Mouse (Mus musculus): ENCODE results near the gene Glycam1. TPM values are rescaled to one million over a fixed set of nuclear protein-coding genes. Genes with fewer than 3 reads are reported as not detected.
A peak's percentile ranks its signal among the peaks of the same experiment; 100 is the strongest.

The Glycam1 gene
- polyA plus RNA-seq, 1 experiment from 2014 or later, result not detected

- Histone ChIP-seq H3K27ac (no peak overlapping the region; the same call in 1 of the 2 replicates), H3K9ac (peak overlapping the region; percentile 46; the same call in 1 of the 2 replicates)
Observed at GRCm38 (mm10) chr15:103514119-103514518, 50.8 kb downstream of the Glycam1 start.

GRCm38 (mm10) chr15:103513621-103514031 is 51.3 kb downstream of the Glycam1 start:
- Histone ChIP-seq H3K9me3 (no peaks in the 10 kb centered on the region), H3K27me3 (peaks cover 22% of the 10 kb centered on the region; the same call in 1 of the 2 replicates), H3K27ac (no peak overlapping the region; the same call in 1 of the 2 replicates), H3K4me1 (peaks cover 21% of the 10 kb centered on the region), H3K4me2 (replicated peaks) (peak overlapping the region; percentile 63), H3K4me3 (peak overlapping the region; percentile 39), H3K36me3 (no peaks in the 10 kb centered on the region), H3K9ac (peak overlapping the region; percentile 46; the same call in 1 of the 2 replicates)
- 0 out of 2 replicates have a peak, but pooled peaks have one; percentile 11 for ATAC-seq (ENCODE audit: low FRiP score, low read depth)
- 5% methylated on average over 7 of the region's 7 CpGs for WGBS

More at GRCm38 (mm10) chr15:103514119-103514518, 50.8 kb downstream of the Glycam1 start:
- Histone ChIP-seq H3K4me1 (peaks cover 26% of the 10 kb centered on the region), H3K4me2 (replicated peaks) (peak overlapping the region; percentile 63), H3K27me3 (peaks cover 18% of the 10 kb centered on the region; the same call in 1 of the 2 replicates), H3K36me3 (no peaks in the 10 kb centered on the region), H3K4me3 (peak overlapping the region; percentile 39), H3K9me3 (no peaks in the 10 kb centered on the region)
- WGBS, result 4% methylated on average over 10 of the region's 10 CpGs
- peak; percentile 87 for ATAC-seq (ENCODE audit: low FRiP score, low read depth)

Other genes starting within 250 kb of the Glycam1 start
- 11.7 and 13.1 TPM in 2 replicates for gene Zfp385a, start 225.0 kb downstream of the Glycam1 start, polyA plus RNA-seq (2015; fragmentation: Nextera tagmentation; extraction: Ambion mirVana)
- gene Itga5, start 198.3 kb downstream of the Glycam1 start, polyA plus RNA-seq (2015; fragmentation: Nextera tagmentation; extraction: Ambion mirVana), result 55.2 and 55.3 TPM in 2 replicates
- not detected in 2 replicates for gene Gtsf1, start 134.6 kb downstream of the Glycam1 start, polyA plus RNA-seq (2015; fragmentation: Nextera tagmentation; extraction: Ambion mirVana)
- not detected in 2 replicates for gene Gtsf2, start 116.6 kb downstream of the Glycam1 start, polyA plus RNA-seq (2015; fragmentation: Nextera tagmentation; extraction: Ambion mirVana)
- 2.2 and 2.3 TPM in 2 replicates for gene Nckap1l, start 111.3 kb downstream of the Glycam1 start, polyA plus RNA-seq (2015; fragmentation: Nextera tagmentation; extraction: Ambion mirVana)
- gene Pde1b, start 62.0 kb downstream of the Glycam1 start, polyA plus RNA-seq (2015; fragmentation: Nextera tagmentation; extraction: Ambion mirVana), result 4.8 TPM in 2 replicates
- gene Ppp1r1a, start 27.1 kb downstream of the Glycam1 start, polyA plus RNA-seq (2015; fragmentation: Nextera tagmentation; extraction: Ambion mirVana), result 7.6 and 8.7 TPM in 2 replicates
- gene Mucl1, start 190.4 kb upstream of the Glycam1 start, polyA plus RNA-seq (2015; fragmentation: Nextera tagmentation; extraction: Ambion mirVana), result not detected in 2 replicates

Measured in limb, embryonic 13.5 days (tissue).